Mouse (Mus musculus): ENCODE data around the gene Hoxd4. TPM values are rescaled to one million over a fixed set of nuclear protein-coding genes. Genes with fewer than 3 reads are reported as not detected.
A peak's percentile ranks its signal among the peaks of the same experiment; 100 is the strongest.

Gene Hoxd4
- polyA plus RNA-seq (2014; fragmentation: Nextera tagmentation; extraction: Ambion mirVana) = 0.84 and 1.9 TPM in 2 replicates

DNA sequence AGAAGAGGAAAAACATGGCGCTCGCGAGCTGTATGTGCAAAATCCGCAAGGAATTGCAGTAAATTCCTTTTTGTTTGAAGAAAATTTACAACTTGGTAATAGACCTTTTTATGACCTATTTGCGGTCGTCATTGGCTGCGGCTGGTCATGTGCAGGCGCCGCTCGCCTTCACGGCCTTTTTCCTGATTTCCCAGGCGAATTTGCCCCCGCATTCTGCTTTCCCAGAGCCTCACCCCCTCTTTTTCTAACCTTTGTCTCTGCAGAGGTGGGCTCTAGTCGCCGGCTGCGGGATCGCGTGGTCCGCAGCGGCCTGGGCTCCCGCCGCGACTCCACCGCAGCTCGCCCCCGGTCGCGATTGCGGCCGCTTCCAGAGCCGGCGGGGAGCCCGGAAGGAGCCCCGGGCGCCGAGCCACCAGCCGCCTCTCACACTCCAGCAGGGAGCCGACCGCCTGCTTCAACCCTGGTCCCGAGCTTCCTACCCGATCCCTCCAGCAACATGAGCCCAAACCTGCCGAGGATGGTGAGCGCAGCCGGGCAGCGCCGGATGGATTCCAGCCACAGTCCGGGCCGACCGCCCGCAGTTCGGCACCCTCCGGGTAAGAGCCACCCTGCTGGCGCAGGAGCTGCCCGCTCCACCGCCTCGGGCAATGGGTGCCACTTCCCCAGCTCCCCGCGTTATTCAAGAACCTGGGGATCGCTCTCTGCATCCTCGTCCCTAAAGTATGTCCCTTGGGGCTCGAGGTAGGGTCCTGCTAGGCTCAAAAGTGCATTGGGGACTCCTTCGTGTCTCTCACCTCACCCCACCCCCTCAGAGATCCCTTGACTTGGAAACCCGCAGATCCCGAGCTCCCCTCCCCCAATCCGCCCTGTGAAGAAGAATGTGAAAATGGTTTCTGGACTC lies at the start of gene Hoxd4, which contains the start of gene Hoxd3:
Gene Hoxd4, plus strand, starts transcription at position 209 of the 901 bp plus-strand sequence.
Gene Hoxd3, plus strand, starts transcription at position 207 of the 901 bp plus-strand sequence.
- WGBS = under 1% methylated on average over 65 of the region's 65 CpGs
- Histone ChIP-seq H3K9me3 (ENCODE audit: control insufficient read depth, low read length) (no peaks in the 10 kb centered on the region), H3K9ac (ENCODE audit: low read length) (peak within 1 kb of the TSS; percentile 91), H3K36me3 (ENCODE audit: control insufficient read depth, insufficient read depth, low read length) (no peaks in the 10 kb centered on the region), H3K4me3 (ENCODE audit: low read depth, low read length) (peak within 1 kb of the TSS; percentile 74), H3K4me2 (ENCODE audit: low read depth, severe bottlenecking) (peak within 1 kb of the TSS; percentile 86), H3K4me1 (ENCODE audit: control insufficient read depth, insufficient read depth, low read length) (peaks cover 33% of the 10 kb centered on the region), H3K27ac (replicated peaks; ENCODE audit: low read depth, low read length) (peak within 1 kb of the TSS; percentile 88), H3K27me3 (ENCODE audit: control insufficient read depth, insufficient read depth, low read length) (no peaks in the 10 kb centered on the region)
- peak; percentile 32 for ATAC-seq (ENCODE audit: insufficient number of reproducible peaks, low FRiP score, low TSS enrichment, low read depth)
- peak; percentile 84 for DNase-seq (ENCODE audit: low spot score)

DNA sequence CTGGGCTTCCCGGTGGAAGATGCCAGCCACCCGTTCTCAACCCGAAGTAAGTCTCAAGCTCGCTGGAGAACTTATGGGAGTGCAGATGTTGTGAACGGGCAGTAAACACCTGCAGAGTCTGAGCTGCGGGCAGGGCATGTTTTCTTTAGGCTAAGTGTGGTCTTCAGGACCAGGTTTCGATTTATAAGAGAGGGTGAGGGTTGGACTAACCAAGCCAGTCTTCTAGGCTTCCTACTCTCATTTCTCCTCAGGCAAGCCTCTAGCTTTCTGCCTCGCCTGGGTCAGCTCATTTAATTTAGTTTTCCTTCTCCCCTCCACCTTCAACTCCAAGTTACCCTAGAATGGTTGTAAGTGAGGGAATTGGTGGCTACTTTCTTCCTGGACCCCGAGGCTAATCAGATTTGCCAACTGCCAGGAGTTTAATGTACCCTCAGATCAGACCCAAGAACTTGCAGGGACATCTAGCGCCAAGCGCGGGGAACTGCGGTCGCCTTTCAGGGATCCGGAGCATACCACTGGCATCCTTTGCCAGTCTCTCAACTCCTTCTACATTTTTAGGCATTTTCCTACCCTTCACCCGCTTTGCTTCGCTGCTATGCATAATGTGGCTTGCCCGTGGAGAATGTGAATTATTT lies 48.3 kb upstream of the Hoxd4 start:
- Histone ChIP-seq H3K27ac (replicated peaks; ENCODE audit: low read depth, low read length) (no peak overlapping the region), H3K9me3 (ENCODE audit: control insufficient read depth, low read length) (no peaks in the 10 kb centered on the region), H3K36me3 (ENCODE audit: control insufficient read depth, insufficient read depth, low read length) (no peaks in the 10 kb centered on the region), H3K9ac (ENCODE audit: low read length) (no peak overlapping the region; the same call in 1 of the 2 replicates), H3K27me3 (ENCODE audit: control insufficient read depth, insufficient read depth, low read length) (peaks cover 56% of the 10 kb centered on the region), H3K4me2 (ENCODE audit: low read depth, severe bottlenecking) (peak overlapping the region; percentile 27; the same call in 1 of the 2 replicates), H3K4me3 (ENCODE audit: low read depth, low read length) (no peak overlapping the region), H3K4me1 (ENCODE audit: control insufficient read depth, insufficient read depth, low read length) (0 out of 2 replicates have a peak, but pooled peaks cover 6% of the 10 kb centered on the region)
- DNase-seq (ENCODE audit: low spot score) (peak; percentile 86), ATAC-seq (ENCODE audit: insufficient number of reproducible peaks, low FRiP score, low TSS enrichment, low read depth) (no peak)
- 4% methylated on average over 18 of the region's 18 CpGs for WGBS

DNA sequence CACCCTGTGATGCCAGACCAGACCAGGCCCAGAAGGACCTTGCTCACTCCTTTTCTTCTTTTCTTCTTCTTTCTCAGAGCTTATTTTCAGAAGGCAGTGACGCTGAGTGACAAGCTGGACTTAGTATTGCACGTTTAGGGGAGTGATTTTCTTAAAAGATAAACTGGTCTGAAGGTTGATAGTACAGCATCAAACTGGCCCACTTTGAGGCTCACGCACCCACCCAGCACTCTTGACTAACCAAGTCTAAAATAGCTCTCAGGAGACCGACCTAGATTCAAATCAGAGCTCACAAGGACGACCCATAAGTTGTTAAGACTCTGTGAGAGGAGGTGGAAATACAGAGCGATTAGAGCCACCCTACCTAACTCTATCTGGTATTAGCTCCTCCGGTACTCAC lies 45.3 kb upstream of the Hoxd4 start:
- H3K27ac ChIP-seq (replicated peaks; ENCODE audit: low read depth, low read length) = no peak overlapping the region
- peaks cover 56% of the 10 kb centered on the region for H3K27me3 ChIP-seq (ENCODE audit: control insufficient read depth, insufficient read depth, low read length)
- peak overlapping the region; percentile 18 for H3K4me2 ChIP-seq (ENCODE audit: low read depth, severe bottlenecking)
- H3K9ac ChIP-seq (ENCODE audit: low read length) = peak overlapping the region; percentile 41
- H3K36me3 ChIP-seq (ENCODE audit: control insufficient read depth, insufficient read depth, low read length) = no peaks in the 10 kb centered on the region
- WGBS = 2% methylated on average over 7 of the region's 7 CpGs
- H3K4me1 ChIP-seq (ENCODE audit: control insufficient read depth, insufficient read depth, low read length) = 0 out of 2 replicates have a peak, but pooled peaks cover 3% of the 10 kb centered on the region
- DNase-seq (ENCODE audit: low spot score) = peak; percentile 38
- H3K9me3 ChIP-seq (ENCODE audit: control insufficient read depth, low read length) = no peaks in the 10 kb centered on the region
- peak overlapping the region; percentile 10; the same call in 1 of the 2 replicates for H3K4me3 ChIP-seq (ENCODE audit: low read depth, low read length)
- ATAC-seq (ENCODE audit: insufficient number of reproducible peaks, low FRiP score, low TSS enrichment, low read depth) = no peak

DNA sequence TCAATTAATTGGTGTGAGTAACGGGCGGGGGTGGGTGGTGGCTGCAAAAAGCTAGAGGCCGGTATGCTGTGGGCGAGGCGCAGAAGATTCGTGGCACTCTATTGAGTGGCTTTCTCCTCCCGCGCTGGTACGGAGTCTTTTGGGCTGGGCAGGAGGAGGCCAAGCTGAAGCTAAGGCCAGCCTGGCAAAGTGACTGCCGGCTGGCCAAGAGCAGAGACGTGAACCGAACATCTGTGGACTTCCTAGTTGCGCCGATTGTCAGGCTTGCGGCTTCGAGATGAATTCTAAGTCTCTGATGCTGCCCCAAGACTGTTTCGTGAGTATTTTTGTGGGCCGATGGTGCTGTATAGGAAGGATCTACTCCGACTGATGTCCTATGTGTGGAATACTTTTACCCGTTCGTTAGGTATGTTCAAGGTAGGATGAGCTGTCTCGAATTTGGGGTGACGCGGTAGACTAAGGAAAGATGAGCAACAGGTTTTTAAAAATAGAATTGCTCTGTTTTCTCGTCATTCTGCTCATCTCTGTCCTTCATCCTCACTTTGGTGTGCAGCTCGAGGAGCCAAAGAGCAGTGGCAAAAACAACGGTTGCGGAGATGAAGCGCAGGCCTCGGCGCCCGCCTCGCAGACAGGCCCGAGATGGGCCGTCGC lies 44.4 kb upstream of the Hoxd4 start:
- WGBS = under 1% methylated on average over 36 of the region's 36 CpGs
- Histone ChIP-seq H3K4me3 (ENCODE audit: low read depth, low read length) (peak overlapping the region; percentile 63), H3K27me3 (ENCODE audit: control insufficient read depth, insufficient read depth, low read length) (peaks cover 54% of the 10 kb centered on the region), H3K4me2 (ENCODE audit: low read depth, severe bottlenecking) (peak overlapping the region; percentile 88), H3K27ac (replicated peaks; ENCODE audit: low read depth, low read length) (peak overlapping the region; percentile 1; the same call in 1 of the 2 replicates), H3K36me3 (ENCODE audit: control insufficient read depth, insufficient read depth, low read length) (no peaks in the 10 kb centered on the region), H3K9ac (ENCODE audit: low read length) (peak overlapping the region; percentile 90), H3K4me1 (ENCODE audit: control insufficient read depth, insufficient read depth, low read length) (peaks cover 7% of the 10 kb centered on the region; the same call in 1 of the 2 replicates), H3K9me3 (ENCODE audit: control insufficient read depth, low read length) (no peaks in the 10 kb centered on the region)
- no peak for ATAC-seq (ENCODE audit: insufficient number of reproducible peaks, low FRiP score, low TSS enrichment, low read depth)
- peak; percentile 66 for DNase-seq (ENCODE audit: low spot score)

DNA sequence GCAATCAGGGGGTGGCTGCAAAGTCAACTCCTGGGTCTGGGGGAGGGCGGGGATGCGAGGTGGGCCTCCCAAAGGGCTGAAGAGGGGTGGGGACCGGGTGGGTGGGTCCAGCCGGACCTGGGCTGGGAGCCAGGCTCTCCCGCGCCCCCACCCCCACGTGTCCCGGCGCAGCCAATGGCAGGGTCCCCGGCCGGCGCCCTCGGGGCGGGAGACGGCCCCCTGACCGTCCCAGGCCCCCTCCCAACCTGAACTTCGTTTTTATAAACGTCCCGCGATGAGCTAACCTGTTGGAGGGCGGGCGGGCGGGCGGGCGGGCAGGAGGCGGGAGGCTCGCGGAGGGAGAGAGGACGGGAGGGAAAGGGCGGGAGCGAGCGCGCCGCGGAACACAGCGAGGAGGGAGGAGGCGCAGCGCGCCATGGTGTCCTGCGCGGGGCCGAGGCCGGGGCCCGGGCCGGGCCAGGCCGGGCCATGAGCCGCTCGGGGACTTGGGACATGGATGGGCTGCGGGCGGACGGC lies 43.8 kb upstream of the Hoxd4 start, which contains the start of gene Hoxd13:
Gene Hoxd13, plus strand, starts transcription at position 469 of the 516 bp plus-strand sequence.
- H3K36me3 ChIP-seq (ENCODE audit: control insufficient read depth, insufficient read depth, low read length) = no peaks in the 10 kb centered on the region
- ATAC-seq (ENCODE audit: insufficient number of reproducible peaks, low FRiP score, low TSS enrichment, low read depth) (peak; percentile 78), DNase-seq (ENCODE audit: low spot score) (peak; percentile 80)
- H3K4me3 ChIP-seq (ENCODE audit: low read depth, low read length) = peak within 1 kb of the TSS; percentile 63
- H3K27me3 ChIP-seq (ENCODE audit: control insufficient read depth, insufficient read depth, low read length) = peaks cover 51% of the 10 kb centered on the region
- H3K4me1 ChIP-seq (ENCODE audit: control insufficient read depth, insufficient read depth, low read length) = peaks cover 7% of the 10 kb centered on the region; the same call in 1 of the 2 replicates
- H3K27ac ChIP-seq (replicated peaks; ENCODE audit: low read depth, low read length) = peak within 1 kb of the TSS; percentile 84
- under 1% methylated on average over 35 of the region's 51 CpGs for WGBS
- peak within 1 kb of the TSS; percentile 88 for H3K4me2 ChIP-seq (ENCODE audit: low read depth, severe bottlenecking)
- H3K9ac ChIP-seq (ENCODE audit: low read length) = peak within 1 kb of the TSS; percentile 90
- H3K9me3 ChIP-seq (ENCODE audit: control insufficient read depth, low read length) = no peaks in the 10 kb centered on the region

DNA sequence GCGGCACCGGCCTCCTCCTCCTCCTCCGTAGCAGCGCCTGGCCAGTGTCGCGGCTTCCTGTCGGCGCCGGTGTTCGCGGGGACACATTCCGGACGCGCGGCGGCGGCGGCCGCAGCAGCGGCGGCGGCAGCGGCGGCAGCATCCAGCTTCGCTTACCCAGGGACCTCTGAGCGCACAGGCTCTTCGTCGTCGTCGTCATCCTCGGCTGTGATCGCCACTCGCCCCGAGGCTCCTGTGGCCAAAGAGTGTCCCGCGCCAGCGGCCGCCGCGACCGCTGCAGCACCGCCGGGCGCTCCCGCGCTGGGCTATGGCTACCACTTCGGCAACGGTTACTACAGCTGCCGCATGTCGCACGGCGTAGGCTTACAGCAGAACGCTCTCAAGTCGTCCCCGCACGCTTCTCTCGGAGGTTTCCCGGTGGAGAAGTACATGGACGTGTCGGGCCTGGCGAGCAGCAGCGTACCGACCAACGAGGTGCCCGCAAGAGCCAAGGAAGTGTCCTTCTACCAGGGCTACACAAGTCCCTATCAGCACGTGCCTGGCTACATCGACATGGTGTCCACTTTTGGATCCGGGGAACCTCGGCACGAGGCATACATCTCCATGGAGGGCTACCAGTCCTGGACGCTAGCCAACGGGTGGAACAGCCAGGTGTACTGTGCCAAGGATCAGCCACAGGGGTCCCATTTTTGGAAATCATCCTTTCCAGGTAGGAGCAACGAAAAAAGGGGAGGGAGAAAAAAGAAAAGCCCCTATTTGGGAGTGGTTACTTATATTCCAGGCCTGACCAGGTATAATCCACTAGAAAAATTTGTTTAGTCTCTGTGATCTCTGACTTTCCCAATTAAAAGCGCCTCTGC lies 43.1 kb upstream of the Hoxd4 start:
- peak overlapping the region; percentile 88 for H3K4me2 ChIP-seq (ENCODE audit: low read depth, severe bottlenecking)
- H3K4me3 ChIP-seq (ENCODE audit: low read depth, low read length) = peak overlapping the region; percentile 63
- no peaks in the 10 kb centered on the region for H3K36me3 ChIP-seq (ENCODE audit: control insufficient read depth, insufficient read depth, low read length)
- peak overlapping the region; percentile 84 for H3K27ac ChIP-seq (replicated peaks; ENCODE audit: low read depth, low read length)
- peak overlapping the region; percentile 90 for H3K9ac ChIP-seq (ENCODE audit: low read length)
- DNase-seq (ENCODE audit: low spot score) = no peak
- no peaks in the 10 kb centered on the region for H3K9me3 ChIP-seq (ENCODE audit: control insufficient read depth, low read length)
- under 1% methylated on average over 62 of the region's 74 CpGs for WGBS
- peak; percentile 23; the same call in 1 of the 2 replicates for ATAC-seq (ENCODE audit: insufficient number of reproducible peaks, low FRiP score, low TSS enrichment, low read depth)
- H3K27me3 ChIP-seq (ENCODE audit: control insufficient read depth, insufficient read depth, low read length) = peaks cover 45% of the 10 kb centered on the region
- H3K4me1 ChIP-seq (ENCODE audit: control insufficient read depth, insufficient read depth, low read length) = peaks cover 7% of the 10 kb centered on the region; the same call in 1 of the 2 replicates

DNA sequence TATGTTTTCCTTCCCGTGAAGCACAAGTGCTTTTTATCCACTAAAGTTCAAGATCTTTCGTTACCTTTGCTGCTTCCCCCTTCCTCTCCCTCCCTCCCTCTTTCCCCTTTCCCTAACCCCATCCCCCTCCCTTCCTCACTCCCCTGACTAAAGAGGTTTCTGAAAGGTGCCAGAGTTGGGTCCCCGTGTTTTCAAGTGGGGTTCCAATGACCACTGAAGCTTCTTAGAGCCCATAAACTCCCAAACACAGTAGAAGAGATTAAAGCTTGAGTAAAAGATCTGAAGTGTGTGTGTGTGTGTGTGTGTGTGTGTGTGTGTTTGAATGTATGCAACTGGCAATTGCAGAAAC lies 42.5 kb upstream of the Hoxd4 start:
- no peak for ATAC-seq (ENCODE audit: insufficient number of reproducible peaks, low FRiP score, low TSS enrichment, low read depth)
- peaks cover 44% of the 10 kb centered on the region for H3K27me3 ChIP-seq (ENCODE audit: control insufficient read depth, insufficient read depth, low read length)
- H3K27ac ChIP-seq (replicated peaks; ENCODE audit: low read depth, low read length) = peak overlapping the region; percentile 84
- peak overlapping the region; percentile 63 for H3K4me3 ChIP-seq (ENCODE audit: low read depth, low read length)
- peak overlapping the region; percentile 90 for H3K9ac ChIP-seq (ENCODE audit: low read length)
- peak; percentile 42 for DNase-seq (ENCODE audit: low spot score)
- no peaks in the 10 kb centered on the region for H3K36me3 ChIP-seq (ENCODE audit: control insufficient read depth, insufficient read depth, low read length)
- H3K4me1 ChIP-seq (ENCODE audit: control insufficient read depth, insufficient read depth, low read length) = peaks cover 13% of the 10 kb centered on the region; the same call in 1 of the 2 replicates
- H3K4me2 ChIP-seq (ENCODE audit: low read depth, severe bottlenecking) = peak overlapping the region; percentile 88
- no peaks in the 10 kb centered on the region for H3K9me3 ChIP-seq (ENCODE audit: control insufficient read depth, low read length)
- 0% methylated on average over 3 of the region's 3 CpGs for WGBS

Measured in limb, embryonic 11.5 days (tissue).